Mouse (Mus musculus): ENCODE measurements at regions not wholly inside any gene's neighbourhood (a gene's known extent, or its start where the extent isn't known, plus 50 kb on each side); places are given as distances from the start of the nearest gene placed in this dataset.

DNA sequence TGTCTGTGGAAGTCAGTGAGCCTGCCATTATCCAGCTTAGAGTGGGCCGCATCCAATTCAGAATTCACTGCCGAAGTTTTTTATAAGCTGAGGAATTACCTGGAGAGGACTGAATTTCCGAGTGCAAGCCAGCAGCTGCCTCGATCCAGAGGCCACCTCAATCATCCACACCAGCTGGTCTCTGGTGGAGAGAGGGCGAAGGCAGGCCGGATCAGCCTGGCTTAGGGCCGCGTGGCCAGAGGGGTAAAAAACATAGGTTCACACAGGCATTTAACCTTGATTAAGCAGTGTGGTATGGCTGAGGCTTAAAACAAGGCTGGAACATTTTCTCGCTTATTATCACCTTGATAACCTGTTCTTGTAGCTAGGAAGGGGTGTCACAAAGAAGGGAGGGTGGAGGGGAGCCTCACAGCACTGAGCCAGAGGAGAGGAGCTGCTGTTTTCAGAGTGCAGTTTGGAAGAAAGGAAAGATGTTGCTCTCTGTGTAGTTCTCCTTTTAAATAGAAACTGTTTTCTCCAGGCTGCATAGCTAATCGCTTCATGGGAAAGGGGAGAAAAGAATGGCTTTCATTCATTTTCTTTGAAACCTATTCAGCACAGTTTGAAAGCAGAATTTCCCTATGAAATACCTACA is 135.1 kb upstream of the Noct start:
- no peak for TF ChIP-seq CTCF (IDR thresholded peaks at IDR 0.05; ENCODE audit: extremely low read depth, insufficient read depth, low read length)
- TF ChIP-seq POLR2A (IDR thresholded peaks at IDR 0.05; ENCODE audit: extremely low read depth, insufficient read depth, low read length), result no peak

Data from cortical plate, adult 2 months (tissue).